Mouse (Mus musculus): ENCODE data around the gene Aldh1l1. TPM values are rescaled to one million over a fixed set of nuclear protein-coding genes. Genes with fewer than 3 reads are reported as not detected.

Aldh1l1 gene
- total and polyA plus RNA-seq, 2 experiments from 2014 or later, result 83.8 to 125 TPM

- no peak for ATAC-seq (ENCODE audit: low FRiP score)
- H3K4me3 ChIP-seq (ENCODE audit: low read depth, low read length), result no peak overlapping the region
These were observed 124.0 kb downstream of the Aldh1l1 start for GRCm38 (mm10) chr6:90610248-90610647.

GRCm38 (mm10) chr6:90613277-90613676 lies 127.0 kb downstream of the Aldh1l1 start:
- ATAC-seq (ENCODE audit: low FRiP score) (no peak), DNase-seq (ENCODE audit: low spot score) (no peak)
- H3K27ac ChIP-seq (ENCODE audit: low read depth, low read length), result no peak overlapping the region
- H3K9me3 ChIP-seq (ENCODE audit: low read length), result no peaks in the 10 kb centered on the region
- H3K36me3 ChIP-seq (ENCODE audit: insufficient read depth, low read length), result peaks cover 5% of the 10 kb centered on the region; the same call in 1 of the 2 replicates
- no peak overlapping the region for H3K4me2 ChIP-seq (ENCODE audit: low read depth, low read length, poor library complexity, severe bottlenecking)
- H3K4me3 ChIP-seq (ENCODE audit: low read depth, low read length), result no peak overlapping the region
- H3K9ac ChIP-seq (replicated peaks; ENCODE audit: low read length, poor library complexity, severe bottlenecking), result no peak overlapping the region
- no peaks in the 10 kb centered on the region for H3K27me3 ChIP-seq (ENCODE audit: insufficient read depth, low read length)
- 86% methylated on average over 8 of the region's 8 CpGs for WGBS
- TF ChIP-seq CTCF (IDR thresholded peaks at IDR 0.05), result no peak
- H3K4me1 ChIP-seq (ENCODE audit: insufficient read depth, low read length), result no peaks in the 10 kb centered on the region

More at GRCm38 (mm10) chr6:90610248-90610647, 124.0 kb downstream of the Aldh1l1 start:
- no peaks in the 10 kb centered on the region for H3K27me3 ChIP-seq (ENCODE audit: insufficient read depth, low read length)
- H3K4me2 ChIP-seq (ENCODE audit: low read depth, low read length, poor library complexity, severe bottlenecking), result no peak overlapping the region
- peaks cover 5% of the 10 kb centered on the region; the same call in 1 of the 2 replicates for H3K36me3 ChIP-seq (ENCODE audit: insufficient read depth, low read length)
- H3K4me1 ChIP-seq (ENCODE audit: insufficient read depth, low read length), result peaks cover 4% of the 10 kb centered on the region; the same call in 1 of the 2 replicates
- H3K27ac ChIP-seq (ENCODE audit: low read depth, low read length), result no peak overlapping the region
- H3K9me3 ChIP-seq (ENCODE audit: low read length), result no peaks in the 10 kb centered on the region
- 93% methylated on average over 5 of the region's 5 CpGs for WGBS
- DNase-seq (ENCODE audit: low spot score), result no peak
- no peak overlapping the region for H3K9ac ChIP-seq (replicated peaks; ENCODE audit: low read length, poor library complexity, severe bottlenecking)
- TF ChIP-seq CTCF (IDR thresholded peaks at IDR 0.05), result no peak

GRCm38 (mm10) chr6:90615362-90615761 lies 129.1 kb downstream of the Aldh1l1 start:
- Histone ChIP-seq H3K9ac (replicated peaks; ENCODE audit: low read length, poor library complexity, severe bottlenecking) (no peak overlapping the region), H3K9me3 (ENCODE audit: low read length) (no peaks in the 10 kb centered on the region), H3K36me3 (ENCODE audit: insufficient read depth, low read length) (peaks cover 5% of the 10 kb centered on the region; the same call in 1 of the 2 replicates), H3K4me2 (ENCODE audit: low read depth, low read length, poor library complexity, severe bottlenecking) (no peak overlapping the region), H3K4me1 (ENCODE audit: insufficient read depth, low read length) (no peaks in the 10 kb centered on the region), H3K27me3 (ENCODE audit: insufficient read depth, low read length) (no peaks in the 10 kb centered on the region), H3K4me3 (ENCODE audit: low read depth, low read length) (no peak overlapping the region), H3K27ac (ENCODE audit: low read depth, low read length) (no peak overlapping the region)
- ATAC-seq (ENCODE audit: low FRiP score) (no peak), DNase-seq (ENCODE audit: low spot score) (no peak)
- 61% methylated on average over 7 of the region's 7 CpGs for WGBS
- TF ChIP-seq CTCF (IDR thresholded peaks at IDR 0.05), result no peak

GRCm38 (mm10) chr6:90615991-90616390 lies 129.8 kb downstream of the Aldh1l1 start:
- Histone ChIP-seq H3K9me3 (ENCODE audit: low read length) (no peaks in the 10 kb centered on the region), H3K9ac (replicated peaks; ENCODE audit: low read length, poor library complexity, severe bottlenecking) (no peak overlapping the region), H3K4me2 (ENCODE audit: low read depth, low read length, poor library complexity, severe bottlenecking) (no peak overlapping the region), H3K27me3 (ENCODE audit: insufficient read depth, low read length) (no peaks in the 10 kb centered on the region), H3K4me3 (ENCODE audit: low read depth, low read length) (no peak overlapping the region), H3K4me1 (ENCODE audit: insufficient read depth, low read length) (no peaks in the 10 kb centered on the region), H3K27ac (ENCODE audit: low read depth, low read length) (no peak overlapping the region), H3K36me3 (ENCODE audit: insufficient read depth, low read length) (peaks cover 5% of the 10 kb centered on the region; the same call in 1 of the 2 replicates)
- ATAC-seq (ENCODE audit: low FRiP score) (no peak), DNase-seq (ENCODE audit: low spot score) (no peak)
- TF ChIP-seq CTCF (IDR thresholded peaks at IDR 0.05), result no peak
- 64% methylated on average over 6 of the region's 6 CpGs for WGBS

GRCm38 (mm10) chr6:90616481-90616880 lies 130.3 kb downstream of the Aldh1l1 start:
- Histone ChIP-seq H3K4me3 (ENCODE audit: low read depth, low read length) (no peak overlapping the region), H3K9ac (replicated peaks; ENCODE audit: low read length, poor library complexity, severe bottlenecking) (no peak overlapping the region), H3K4me1 (ENCODE audit: insufficient read depth, low read length) (no peaks in the 10 kb centered on the region), H3K27ac (ENCODE audit: low read depth, low read length) (no peak overlapping the region), H3K4me2 (ENCODE audit: low read depth, low read length, poor library complexity, severe bottlenecking) (no peak overlapping the region), H3K9me3 (ENCODE audit: low read length) (no peaks in the 10 kb centered on the region), H3K36me3 (ENCODE audit: insufficient read depth, low read length) (peaks cover 5% of the 10 kb centered on the region; the same call in 1 of the 2 replicates), H3K27me3 (ENCODE audit: insufficient read depth, low read length) (no peaks in the 10 kb centered on the region)
- TF ChIP-seq CTCF (IDR thresholded peaks at IDR 0.05), result no peak
- WGBS, result 91% methylated on average over 6 of the region's 6 CpGs
- DNase-seq (ENCODE audit: low spot score) (no peak), ATAC-seq (ENCODE audit: low FRiP score) (no peak)

GRCm38 (mm10) chr6:90618274-90618673 lies 132.0 kb downstream of the Aldh1l1 start:
- Histone ChIP-seq H3K27me3 (ENCODE audit: insufficient read depth, low read length) (no peaks in the 10 kb centered on the region), H3K27ac (ENCODE audit: low read depth, low read length) (no peak overlapping the region), H3K36me3 (ENCODE audit: insufficient read depth, low read length) (no peaks in the 10 kb centered on the region; the same call in 1 of the 2 replicates), H3K4me2 (ENCODE audit: low read depth, low read length, poor library complexity, severe bottlenecking) (no peak overlapping the region), H3K4me1 (ENCODE audit: insufficient read depth, low read length) (no peaks in the 10 kb centered on the region), H3K9me3 (ENCODE audit: low read length) (no peaks in the 10 kb centered on the region), H3K4me3 (ENCODE audit: low read depth, low read length) (no peak overlapping the region), H3K9ac (replicated peaks; ENCODE audit: low read length, poor library complexity, severe bottlenecking) (no peak overlapping the region)
- WGBS, result 81% methylated on average over 4 of the region's 4 CpGs
- no peak for TF ChIP-seq CTCF (IDR thresholded peaks at IDR 0.05)
- no peak for ATAC-seq (ENCODE audit: low FRiP score)
- DNase-seq (ENCODE audit: low spot score), result no peak

All from midbrain, postnatal 0 days (tissue).